In the genomic region with DNA sequence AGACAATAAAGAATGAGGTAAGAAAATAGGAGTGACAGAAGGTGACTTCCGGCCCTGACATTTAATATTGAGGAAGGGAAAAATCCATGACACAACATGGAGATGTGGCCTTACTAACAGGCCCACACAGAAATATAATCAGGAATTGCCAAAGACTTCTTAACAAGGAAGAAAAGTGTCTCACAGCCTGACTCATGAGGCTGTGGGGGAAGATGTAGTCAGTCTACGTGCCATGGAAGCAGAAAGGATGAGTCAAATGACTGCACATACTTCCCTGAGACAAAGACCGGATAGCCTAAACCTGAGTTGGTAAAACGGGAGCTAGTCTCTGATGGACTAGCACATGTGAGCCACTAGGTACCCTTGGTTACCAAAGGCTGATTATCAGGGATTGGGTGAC, we compare ENCODE assay signal across 16 mouse cellular contexts.
DNase-seq lines count a peak whose midpoint lies in the region; ATAC-seq lines count a peak whose summit lies in the region.
"Had no signal": no experiment of that assay in that cellular context is flagged by ENCODE, and none has a peak within 500 bp of the region (broad histone marks: within the 10 kb centered on the region; RNA-seq: fewer than 3 reads in every experiment).

No protein-coding gene starts in this region.

- no peaks in the 10 kb centered on the region for H3K27me3 ChIP-seq in midbrain, embryonic 11.5 days (ENCODE audit: control insufficient read depth, insufficient read depth, low read length)
- H3K27me3 ChIP-seq in midbrain, embryonic 10.5 days (ENCODE audit: low read depth, poor library complexity, severe bottlenecking) = no peaks in the 10 kb centered on the region
- H3K27me3 ChIP-seq: heart, embryonic 12.5 days; hindbrain, embryonic 15.5 days had no signal

- no peaks in the 10 kb centered on the region for H3K36me3 ChIP-seq in midbrain, embryonic 11.5 days (ENCODE audit: control insufficient read depth, insufficient read depth, low read length)
- no peaks in the 10 kb centered on the region for H3K36me3 ChIP-seq in midbrain, embryonic 10.5 days
- H3K36me3 ChIP-seq: embryonic facial prominence, embryonic 15.5 days; heart, embryonic 12.5 days; hindbrain, embryonic 15.5 days had no signal

- no peak for ATAC-seq in midbrain, embryonic 11.5 days (ENCODE audit: low FRiP score)
- ATAC-seq: forebrain, embryonic 14.5 days; intestine, embryonic 16.5 days had no signal

- no peak overlapping the region for H3K9ac ChIP-seq in midbrain, embryonic 11.5 days (ENCODE audit: low read length)
- H3K9ac ChIP-seq: embryonic facial prominence, embryonic 15.5 days; heart, embryonic 12.5 days; hindbrain, embryonic 15.5 days had no signal

- DNase-seq in midbrain, embryonic 11.5 days (ENCODE audit: low spot score, missing footprints) = peak; percentile 47
- no peak for DNase-seq in midbrain, embryonic 10.5 days (ENCODE audit: low spot score)
- DNase-seq in NIH3T3 (ENCODE audit: low read depth) = peak; percentile 42
- peak; percentile 10 for DNase-seq in fat pad, adult 2 months (ENCODE audit: extremely low read depth, low read depth, low spot score)
- DNase-seq in spleen, adult 12 weeks (ENCODE audit: low spot score) = no peak
- DNase-seq in embryo, embryonic 9.5 days (ENCODE audit: extremely low spot score) = no peak
- DNase-seq: adrenal gland, postnatal 10 days; cerebellum, adult 2 months; cerebellum, postnatal 10 days; gastrocnemius, postnatal 14 days; kidney, adult 2 months had no signal

- no peak overlapping the region for H3K4me3 ChIP-seq in midbrain, embryonic 11.5 days (ENCODE audit: low read depth, low read length)
- no peak overlapping the region for H3K4me3 ChIP-seq in midbrain, embryonic 10.5 days
- H3K4me3 ChIP-seq: embryonic facial prominence, embryonic 15.5 days; heart, embryonic 12.5 days; hindbrain, embryonic 15.5 days had no signal

- no peak overlapping the region for H3K4me2 ChIP-seq in midbrain, embryonic 11.5 days
- H3K4me2 ChIP-seq: embryonic facial prominence, embryonic 15.5 days; heart, embryonic 12.5 days; hindbrain, embryonic 15.5 days had no signal

- WGBS in midbrain, embryonic 11.5 days = 86% methylated on average over 4 of the region's 4 CpGs
- WGBS in midbrain, embryonic 10.5 days = 89% methylated on average over 4 of the region's 4 CpGs

- H3K9me3 ChIP-seq in midbrain, embryonic 11.5 days (ENCODE audit: control insufficient read depth, low read length) = no peaks in the 10 kb centered on the region
- H3K9me3 ChIP-seq in midbrain, embryonic 10.5 days (replicated peaks) = no peaks in the 10 kb centered on the region
- H3K9me3 ChIP-seq: embryonic facial prominence, embryonic 15.5 days; heart, embryonic 12.5 days; hindbrain, embryonic 15.5 days had no signal

- H3K27ac ChIP-seq in midbrain, embryonic 11.5 days (ENCODE audit: low read depth, low read length) = no peak overlapping the region
- H3K27ac ChIP-seq in midbrain, embryonic 10.5 days (replicated peaks) = no peak overlapping the region
- H3K27ac ChIP-seq: embryonic facial prominence, embryonic 15.5 days; hindbrain, embryonic 15.5 days had no signal

- H3K4me1 ChIP-seq in midbrain, embryonic 11.5 days (ENCODE audit: control insufficient read depth, insufficient read depth, low read length) = no peaks in the 10 kb centered on the region
- no peaks in the 10 kb centered on the region for H3K4me1 ChIP-seq in midbrain, embryonic 10.5 days
- H3K4me1 ChIP-seq: embryonic facial prominence, embryonic 15.5 days; heart, embryonic 12.5 days had no signal

Comparison
In these comparisons a context has a peak if more than half of its experiments do, and no peak if none do; other contexts are left out.
1. DNase-seq: peak in midbrain, embryonic 11.5 days (single experiment), NIH3T3 (single experiment) and fat pad, adult 2 months (single experiment); none in midbrain, embryonic 10.5 days (single experiment), spleen, adult 12 weeks (single experiment) and embryo, embryonic 9.5 days (single experiment).